Mouse (Mus musculus) retina, postnatal 7 days (tissue): Measurements from ENCODE around the gene Pnmal1.
"Not testable (repeated sequence)": the region's sequence is repeated elsewhere in the genome, so short reads cannot be mapped to it uniquely, and the experiment has no call there.

ENCODE experiments used
- DNase-seq: peaks from one replicate; pipeline ENCODE4 v3.0.0-alpha.2; 2012; ENCODE audit warnings: low read depth, low spot score

Gene Pnmal1

GRCm38 (mm10) chr7:16950861-16951635 is 8.4 kb upstream of the Pnmal1 start:
- DNase-seq: peak; percentile 71

GRCm38 (mm10) chr7:16953776-16954175 is 5.7 kb upstream of the Pnmal1 start:
- not testable (repeated sequence) for DNase-seq

- no peak for DNase-seq
Observed at GRCm38 (mm10) chr7:16955712-16956111, 3.8 kb upstream of the Pnmal1 start.

GRCm38 (mm10) chr7:16956410-16957265 is 2.8 kb upstream of the Pnmal1 start:
- DNase-seq: no peak

- DNase-seq: no peak
Observed at GRCm38 (mm10) chr7:16961678-16962077, 2.2 kb downstream of the Pnmal1 start.

GRCm38 (mm10) chr7:16968414-16968813 is 8.9 kb downstream of the Pnmal1 start:
- DNase-seq: no peak

GRCm38 (mm10) chr7:16971160-16971559 is 11.7 kb downstream of the Pnmal1 start:
- no peak for DNase-seq

GRCm38 (mm10) chr7:16974018-16974417 is 14.5 kb downstream of the Pnmal1 start:
- DNase-seq: no peak

GRCm38 (mm10) chr7:16976298-16976697 is 16.8 kb downstream of the Pnmal1 start:
- no peak for DNase-seq

- DNase-seq: no peak
Observed at GRCm38 (mm10) chr7:16978173-16978572, 18.7 kb downstream of the Pnmal1 start.

- no peak for DNase-seq
Observed at GRCm38 (mm10) chr7:16978593-16978992, 19.1 kb downstream of the Pnmal1 start.

GRCm38 (mm10) chr7:16980348-16980747 is 20.9 kb downstream of the Pnmal1 start:
- no peak for DNase-seq

- peak; percentile 50 for DNase-seq
Observed at GRCm38 (mm10) chr7:16982859-16983568, 23.5 kb downstream of the Pnmal1 start, which contains the start of gene Gm42372. TSS of gene Gm42372 (plus strand) at chr7:16983086.

- no peak for DNase-seq
Observed at GRCm38 (mm10) chr7:16987541-16988149, 28.2 kb downstream of the Pnmal1 start.

GRCm38 (mm10) chr7:16988405-16988804 is 28.9 kb downstream of the Pnmal1 start:
- no peak for DNase-seq

GRCm38 (mm10) chr7:16990006-16990744 is 30.7 kb downstream of the Pnmal1 start:
- DNase-seq: no peak

- DNase-seq: no peak
Observed at GRCm38 (mm10) chr7:16991681-16992450, 32.4 kb downstream of the Pnmal1 start.

GRCm38 (mm10) chr7:16992451-16992807 is 33.0 kb downstream of the Pnmal1 start, which contains the start of gene Ccdc8:
TSS of gene Ccdc8 (plus strand) at chr7:16992708.
- no peak for DNase-seq

GRCm38 (mm10) chr7:16993651-16994399 is 34.3 kb downstream of the Pnmal1 start:
- DNase-seq: no peak
